Comparison of ENCODE assay signal across 13 mouse cellular contexts in the genomic region with DNA sequence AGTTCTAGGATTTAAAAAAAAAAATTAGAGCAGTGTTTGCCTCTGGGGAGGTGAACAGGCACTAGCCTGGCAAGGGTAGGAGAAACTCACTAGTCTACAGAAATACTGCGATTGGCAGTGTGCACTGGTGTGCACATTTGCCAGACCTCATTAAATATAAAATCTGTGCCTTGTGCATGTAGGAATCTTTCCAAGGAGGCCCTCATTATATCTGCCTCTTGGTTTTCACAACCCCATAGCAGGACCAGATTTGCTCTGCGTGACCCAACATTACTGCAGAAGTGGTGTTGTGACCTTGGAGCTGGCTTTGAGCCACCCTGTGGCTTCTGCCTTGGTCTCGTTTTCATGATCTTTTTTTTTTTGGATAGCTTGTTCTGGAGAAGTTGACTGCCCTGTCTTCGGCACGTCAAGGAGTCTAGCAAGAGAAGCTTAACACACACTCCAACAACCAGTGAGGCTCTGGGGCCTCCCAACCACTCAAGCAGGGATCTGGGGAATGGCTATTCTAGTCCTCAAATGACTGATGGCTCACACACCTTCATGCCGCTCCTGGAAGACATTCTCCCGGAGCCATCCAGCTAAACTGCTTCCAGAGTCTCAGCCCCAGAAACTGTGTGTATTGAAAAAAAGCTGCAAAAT.
DNase-seq lines count a peak whose midpoint lies in the region; ATAC-seq lines count a peak whose summit lies in the region.
"Had no signal": no experiment of that assay in that cellular context is flagged by ENCODE, and none has a peak within 500 bp of the region (broad histone marks: within the 10 kb centered on the region; RNA-seq: fewer than 3 reads in every experiment).

No protein-coding gene starts in this region.

- H3K9me3 ChIP-seq in kidney, embryonic 14.5 days (ENCODE audit: control insufficient read depth, low read length): peaks cover 5% of the 10 kb centered on the region; the same call in 1 of the 2 replicates
- peaks cover 6% of the 10 kb centered on the region; the same call in 1 of the 2 replicates for H3K9me3 ChIP-seq in forebrain, embryonic 16.5 days (ENCODE audit: control insufficient read depth, low read length)
- H3K9me3 ChIP-seq: intestine, embryonic 15.5 days; lung, embryonic 15.5 days had no signal

- H3K36me3 ChIP-seq in kidney, embryonic 14.5 days (ENCODE audit: control insufficient read depth, insufficient read depth, low read length): no peaks in the 10 kb centered on the region
- no peaks in the 10 kb centered on the region for H3K36me3 ChIP-seq in forebrain, embryonic 16.5 days (ENCODE audit: control insufficient read depth, insufficient read depth)
- H3K36me3 ChIP-seq: embryonic facial prominence, embryonic 12.5 days; intestine, embryonic 15.5 days; limb, embryonic 12.5 days; lung, embryonic 15.5 days had no signal

- 82% methylated on average over 7 of the region's 7 CpGs for WGBS in kidney, embryonic 14.5 days
- 66% methylated on average over 7 of the region's 7 CpGs for WGBS in forebrain, embryonic 16.5 days

- H3K4me3 ChIP-seq in kidney, embryonic 14.5 days (ENCODE audit: low read length): no peak overlapping the region
- no peak overlapping the region for H3K4me3 ChIP-seq in forebrain, embryonic 16.5 days (replicated peaks; ENCODE audit: low read length)
- H3K4me3 ChIP-seq: embryonic facial prominence, embryonic 12.5 days; intestine, embryonic 15.5 days; limb, embryonic 12.5 days; lung, embryonic 15.5 days had no signal

- no peak for ATAC-seq in kidney, embryonic 14.5 days (ENCODE audit: low FRiP score, low TSS enrichment)
- ATAC-seq in forebrain, embryonic 16.5 days: peak; percentile 94
- ATAC-seq: intestine, embryonic 15.5 days had no signal

- no peak overlapping the region for H3K9ac ChIP-seq in kidney, embryonic 14.5 days (ENCODE audit: low read depth, low read length)
- no peak overlapping the region for H3K9ac ChIP-seq in forebrain, embryonic 16.5 days (replicated peaks; ENCODE audit: low read depth, low read length)
- H3K9ac ChIP-seq: embryonic facial prominence, embryonic 12.5 days; intestine, embryonic 15.5 days; limb, embryonic 12.5 days; lung, embryonic 15.5 days had no signal

- H3K27me3 ChIP-seq in kidney, embryonic 14.5 days (ENCODE audit: control insufficient read depth, insufficient read depth, low read length): no peaks in the 10 kb centered on the region
- H3K27me3 ChIP-seq in forebrain, embryonic 16.5 days (replicated peaks; ENCODE audit: control insufficient read depth, insufficient read depth, low read length): no peaks in the 10 kb centered on the region
- H3K27me3 ChIP-seq: embryonic facial prominence, embryonic 12.5 days; intestine, embryonic 15.5 days; limb, embryonic 12.5 days; lung, embryonic 15.5 days had no signal

- no peak overlapping the region for H3K4me2 ChIP-seq in kidney, embryonic 14.5 days (replicated peaks; ENCODE audit: low read depth, low read length)
- no peak overlapping the region for H3K4me2 ChIP-seq in forebrain, embryonic 16.5 days (ENCODE audit: low read length)
- H3K4me2 ChIP-seq: embryonic facial prominence, embryonic 12.5 days; intestine, embryonic 15.5 days; limb, embryonic 12.5 days; lung, embryonic 15.5 days had no signal

- no peak overlapping the region for H3K27ac ChIP-seq in kidney, embryonic 14.5 days (ENCODE audit: low read depth, low read length)
- H3K27ac ChIP-seq in forebrain, embryonic 16.5 days (ENCODE audit: low read length): peak overlapping the region; percentile 84
- H3K27ac ChIP-seq: embryonic facial prominence, embryonic 12.5 days; intestine, embryonic 15.5 days; limb, embryonic 12.5 days; lung, embryonic 15.5 days had no signal

- H3K4me1 ChIP-seq in kidney, embryonic 14.5 days (ENCODE audit: control insufficient read depth, insufficient read depth, low read length): no peaks in the 10 kb centered on the region
- no peaks in the 10 kb centered on the region; the same call in 1 of the 2 replicates for H3K4me1 ChIP-seq in forebrain, embryonic 16.5 days (replicated peaks; ENCODE audit: control insufficient read depth, insufficient read depth, low read length)
- H3K4me1 ChIP-seq: embryonic facial prominence, embryonic 12.5 days; intestine, embryonic 15.5 days; limb, embryonic 12.5 days; lung, embryonic 15.5 days had no signal

- peak; percentile 20 for DNase-seq in adrenal gland, postnatal 14 days
- DNase-seq in adrenal gland, adult (ENCODE audit: inconsistent age in 2 of 2, low spot score in 1 of 2): no peak
- peak; percentile 31 for DNase-seq in kidney, postnatal 10 days
- peak; percentile 56 for DNase-seq in cerebellum, adult 11-12 months
- DNase-seq in gastrocnemius, adult 8-10 months (ENCODE audit: low spot score in 2 of 2): no peak
- DNase-seq in heart, adult 18-20 months: no peak
- DNase-seq: heart, postnatal 36 days had no signal

Comparison
In these comparisons a context has a peak if more than half of its experiments do, and no peak if none do; other contexts are left out.
1. DNase-seq: peak in adrenal gland, postnatal 14 days (single experiment), kidney, postnatal 10 days (single experiment) and cerebellum, adult 11-12 months (single experiment); none in adrenal gland, adult (0 of 2), gastrocnemius, adult 8-10 months (0 of 2) and heart, adult 18-20 months (0 of 2).